In the genomic region with DNA sequence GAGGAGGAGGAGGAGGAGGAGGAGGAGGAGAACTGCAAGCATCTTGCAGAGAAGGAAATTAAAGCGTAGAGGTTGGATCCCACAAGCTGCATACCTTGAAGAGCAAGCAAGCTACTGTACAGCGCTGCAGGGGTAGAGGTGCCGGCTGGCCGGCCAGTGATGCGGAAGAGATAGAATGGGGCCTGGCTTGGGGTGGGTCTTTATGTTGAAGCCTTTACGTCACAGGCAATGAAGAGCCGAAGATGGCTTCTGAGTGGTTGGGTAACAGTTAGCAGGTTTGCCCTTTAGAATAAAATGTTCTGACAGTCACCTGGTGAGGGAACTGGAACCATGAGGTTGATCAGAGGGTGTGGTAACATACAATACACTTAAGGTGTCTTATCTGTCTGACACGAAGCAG, we compare ENCODE assay signal across 23 mouse cellular contexts. TPM values are rescaled to one million over a fixed set of nuclear protein-coding genes. Genes with fewer than 3 reads are reported as not detected.
DNase-seq lines count a peak whose midpoint lies in the region; ATAC-seq and TF ChIP-seq lines count a peak whose summit lies in the region.
"Had no signal": no experiment of that assay in that cellular context is flagged by ENCODE, and none has a peak within 500 bp of the region (broad histone marks: within the 10 kb centered on the region; RNA-seq: fewer than 3 reads in every experiment).

No protein-coding gene starts in this region.

- intact Hi-C loops in heart, postnatal 10 days (cut with DNase I), result no loop called here

- peak overlapping the region; percentile 62; the same call in 1 of the 2 replicates for H3K27ac ChIP-seq in cerebellum, adult 2 months (ENCODE audit: insufficient read depth, low read length)
- peak overlapping the region; percentile 57; the same call in 1 of the 2 replicates for H3K27ac ChIP-seq in cortical plate, adult 2 months (ENCODE audit: insufficient read depth, low read length)
- H3K27ac ChIP-seq: forebrain, embryonic 10.5 days; heart, adult 2 months; hindbrain, embryonic 12.5 days had no signal

- no peaks in the 10 kb centered on the region for H3K36me3 ChIP-seq in megakaryocyte, embryonic 14.5 days (replicated peaks; ENCODE audit: low read length)
- H3K36me3 ChIP-seq: embryonic facial prominence, embryonic 15.5 days had no signal

- ATAC-seq in megakaryocyte, adult 5-6 weeks (ENCODE audit: poor library complexity, severe bottlenecking), result no peak
- ATAC-seq: activated CD4-positive, CD25-positive, alpha-beta regulatory T cell, adult 4 months; forebrain, embryonic 14.5 days; hindbrain, embryonic 16.5 days; inflammation-experienced regulatory T-cells, adult 6 months; intestine, postnatal 0 days; Patski had no signal

- no peak for TF ChIP-seq POLR2A in cerebellum, adult 2 months (IDR thresholded peaks at IDR 0.05; ENCODE audit: borderline replicate concordance, insufficient read depth, low read length)
- no peak for TF ChIP-seq POLR2A in cortical plate, adult 2 months (IDR thresholded peaks at IDR 0.05; ENCODE audit: extremely low read depth, insufficient read depth, low read length)

- WGBS in cerebellum, adult 2 months, result 28% methylated on average over 8 of the region's 8 CpGs

- no peaks in the 10 kb centered on the region for H3K27me3 ChIP-seq in cerebellum, adult 2 months (ENCODE audit: control insufficient read depth, insufficient read depth, low read length)
- H3K27me3 ChIP-seq in megakaryocyte, embryonic 14.5 days (replicated peaks), result peaks cover 76% of the 10 kb centered on the region
- H3K27me3 ChIP-seq: embryonic facial prominence, embryonic 15.5 days; Patski had no signal

- peak; percentile 46 to 54 for DNase-seq in cerebellum, adult 2 months
- no peak for DNase-seq in cerebellum, adult 11 months
- no peak for DNase-seq in gastrocnemius, postnatal 4 days (ENCODE audit: low spot score in 2 of 2)
- no peak for DNase-seq in heart, postnatal 10 days
- DNase-seq: adrenal gland, postnatal 14 days; embryo, embryonic 11 days; gastrocnemius, postnatal 10 days; heart, adult 2 months; heart, postnatal 4 days had no signal

- H3K9me3 ChIP-seq in megakaryocyte, embryonic 14.5 days, result no peaks in the 10 kb centered on the region; the same call in 1 of the 2 replicates
- H3K9me3 ChIP-seq: embryonic facial prominence, embryonic 15.5 days; forebrain, embryonic 10.5 days; heart, embryonic 12.5 days; hindbrain, embryonic 12.5 days had no signal

- TF ChIP-seq CTCF in cerebellum, adult 2 months (IDR thresholded peaks at IDR 0.05; ENCODE audit: borderline replicate concordance, insufficient read depth, low read depth, low read length), result no peak
- TF ChIP-seq CTCF in cortical plate, adult 2 months (IDR thresholded peaks at IDR 0.05; ENCODE audit: extremely low read depth, insufficient read depth, low read length), result no peak

- H3K4me3 ChIP-seq in cerebellum, adult 2 months (replicated peaks; ENCODE audit: insufficient read depth, low read depth, low read length), result no peak overlapping the region
- peak overlapping the region; percentile 47 for H3K4me3 ChIP-seq in megakaryocyte, embryonic 14.5 days (replicated peaks)
- H3K4me3 ChIP-seq in cortical plate, adult 2 months (ENCODE audit: insufficient read depth, low read length), result no peak overlapping the region
- H3K4me3 ChIP-seq: embryonic facial prominence, embryonic 15.5 days; erythroblast, embryonic 14.5 days; forebrain, embryonic 10.5 days; heart, adult 2 months; heart, embryonic 12.5 days; hindbrain, embryonic 12.5 days had no signal

- peaks cover 24% of the 10 kb centered on the region for H3K4me1 ChIP-seq in cerebellum, adult 2 months (ENCODE audit: control insufficient read depth, insufficient read depth, low read length)
- peaks cover 12% of the 10 kb centered on the region for H3K4me1 ChIP-seq in megakaryocyte, embryonic 14.5 days
- peaks cover 17% of the 10 kb centered on the region for H3K4me1 ChIP-seq in cortical plate, adult 2 months (ENCODE audit: control insufficient read depth, insufficient read depth, low read length)

RNA-seq across cellular contexts. Expression of a gene that starts 1.9 kb away (rescaled TPM):
- polyA plus RNA-seq in cerebellum, adult 2 months (2012; rRNA removed), result 193 and 201 TPM in 2 replicates
- 23.7 and 41.2 TPM in 2 replicates for polyA plus RNA-seq in megakaryocyte, embryonic 14.5 days (2012; ENCODE audit: insufficient read depth, low replicate concordance)
- total RNA-seq in megakaryocyte, adult 5-6 weeks (2015), result 130 and 137 TPM in 2 replicates
- total RNA-seq in megakaryocyte, adult 5-6 weeks (2017), result 192 and 219 TPM in 2 replicates
- 137 and 141 TPM in 2 replicates for polyA plus RNA-seq in cortical plate, adult 2 months (2012; rRNA removed)
- 100 to 1,000 TPM; 209 TPM for total RNA-seq in gastrocnemius, postnatal 4 days (2021)
- 100 to 1,000 TPM; 316 to 364 TPM for total RNA-seq in heart, postnatal 10 days (2021)

RNA-seq across cellular contexts. Expression of a gene that starts 35.7 kb away (rescaled TPM):
- polyA plus RNA-seq in cerebellum, adult 2 months (2012; rRNA removed), result 602 and 636 TPM in 2 replicates
- 4.2 and 79.5 TPM in 2 replicates for polyA plus RNA-seq in megakaryocyte, embryonic 14.5 days (2012; ENCODE audit: insufficient read depth, low replicate concordance)
- 109 and 130 TPM in 2 replicates for total RNA-seq in megakaryocyte, adult 5-6 weeks (2015)
- total RNA-seq in megakaryocyte, adult 5-6 weeks (2017), result 110 and 139 TPM in 2 replicates
- 460 and 497 TPM in 2 replicates for polyA plus RNA-seq in cortical plate, adult 2 months (2012; rRNA removed)
- 100 to 1,000 TPM; 200 to 214 TPM for total RNA-seq in gastrocnemius, postnatal 4 days (2021)
- total RNA-seq in heart, postnatal 10 days (2021), result 100 to 1,000 TPM; 334 to 374 TPM

Comparison
In these comparisons a context has a peak if more than half of its experiments do, and no peak if none do; other contexts are left out.
1. DNase-seq: peak in cerebellum, adult 2 months (2 of 2); none in cerebellum, adult 11 months (single experiment), gastrocnemius, postnatal 4 days (0 of 2) and heart, postnatal 10 days (0 of 2).